Mouse (Mus musculus) stomach, embryonic 14.5 days (tissue): ENCODE results near the gene Hsdl2. TPM values are rescaled to one million over a fixed set of nuclear protein-coding genes. Genes with fewer than 3 reads are reported as not detected.

Experiments
- ATAC-seq: fragments of 200-750 bp; cut with Nextera tagmentation; 2 replicates; pipeline ENCODE4 v1.8.0; 2017; ENCODE audit warnings: low read depth, moderate TSS enrichment; ENCODE audit not compliant: insufficient number of reproducible peaks, insufficient read depth, low FRiP score
- H3K27ac ChIP-seq: fragments of 300-500 bp; sonication (generic); 2 replicates; pipeline ENCODE4 v1.5.1; 2014; ENCODE audit warnings: mild to moderate bottlenecking, low read length, moderate library complexity, mixed read lengths
- H3K27me3 ChIP-seq: fragments of 300-500 bp; sonication (generic); 2 replicates; pipeline ENCODE4 v1.6.1; 2014; ENCODE audit warnings: low read length, control low read depth, mixed read lengths; ENCODE audit not compliant: control insufficient read depth, insufficient read depth
- H3K36me3 ChIP-seq: fragments of 300-500 bp; sonication (generic); 2 replicates; pipeline ENCODE4 v1.6.1; 2014; ENCODE audit warnings: mild to moderate bottlenecking, control low read depth, low read length, moderate library complexity, mixed read lengths; ENCODE audit not compliant: control insufficient read depth, insufficient read depth
- H3K4me1 ChIP-seq: fragments of 300-500 bp; sonication (generic); 2 replicates; pipeline ENCODE4 v1.6.1; 2014; ENCODE audit warnings: low read length, control low read depth, mixed read lengths; ENCODE audit not compliant: control insufficient read depth, insufficient read depth
- H3K4me2 ChIP-seq: fragments of 300-500 bp; sonication (generic); replicated peaks from 2 replicates; pipeline ENCODE4 v1.6.1; 2014; ENCODE audit warnings: low read depth, low read length, control low read depth
- H3K4me3 ChIP-seq: fragments of 300-500 bp; sonication (generic); 2 replicates; pipeline ENCODE4 v1.5.1; 2014; ENCODE audit warnings: low read depth, low read length, control low read depth
- H3K9ac ChIP-seq: fragments of 300-500 bp; sonication (generic); replicated peaks from 2 replicates; pipeline ENCODE4 v1.6.1; 2014; ENCODE audit warnings: low read depth, mild to moderate bottlenecking, control low read depth, low read length, moderate library complexity, mixed read lengths
- H3K9me3 ChIP-seq: fragments of 300-500 bp; sonication (generic); 2 replicates; pipeline ENCODE4 v1.6.1; 2016; ENCODE audit warnings: low read depth, low read length, control low read depth; ENCODE audit not compliant: control insufficient read depth
- WGBS: fragments of 180-500 bp; shearing (Covaris S2); extraction: QIAGEN DNeasy Blood & Tissue Kit; methylation state at CpG from one replicate; pipeline ENCODE4 v1.1.7; 2014; 5-methylcytosine and 5-hydroxymethylcytosine counted together
- polyA plus RNA-seq: library from polyadenylated mRNA; unstranded; fragments of >200 nt; fragmentation: Nextera tagmentation; extraction: Ambion mirVana; gene quantifications from 2 replicates; pipeline ENCODE4 v1.2.1, GENCODE M21; 2014

The Hsdl2 gene
- polyA plus RNA-seq, 1 experiment from 2014 or later, result 25.0 TPM

GRCm38 (mm10) chr4:59596556-59596955, 15.2 kb downstream of the Hsdl2 start:
- Histone ChIP-seq H3K9ac (no peak overlapping the region), H3K4me2 (no peak overlapping the region), H3K27me3 (no peaks in the 10 kb centered on the region), H3K27ac (no peak overlapping the region), H3K9me3 (no peaks in the 10 kb centered on the region), H3K4me3 (no peak overlapping the region), H3K4me1 (no peaks in the 10 kb centered on the region), H3K36me3 (no peaks in the 10 kb centered on the region; the same call in 1 of the 2 replicates)
- WGBS, result 90% methylated on average over 2 of the region's 2 CpGs
- ATAC-seq, result no peak

- Histone ChIP-seq H3K4me1 (no peaks in the 10 kb centered on the region), H3K4me2 (no peak overlapping the region), H3K9me3 (no peaks in the 10 kb centered on the region), H3K4me3 (no peak overlapping the region), H3K9ac (no peak overlapping the region), H3K36me3 (no peaks in the 10 kb centered on the region), H3K27ac (no peak overlapping the region), H3K27me3 (no peaks in the 10 kb centered on the region)
- ATAC-seq, result no peak
- 93% methylated on average over 4 of the region's 4 CpGs for WGBS
Measured at GRCm38 (mm10) chr4:59602704-59603103, 21.3 kb downstream of the Hsdl2 start.

GRCm38 (mm10) chr4:59604892-59605291, 23.5 kb downstream of the Hsdl2 start:
- WGBS, result 76% methylated on average over 3 of the region's 3 CpGs

GRCm38 (mm10) chr4:59605501-59605900, 24.1 kb downstream of the Hsdl2 start:
- H3K27me3 ChIP-seq, result no peaks in the 10 kb centered on the region
- H3K4me3 ChIP-seq, result no peak overlapping the region
- no peaks in the 10 kb centered on the region for H3K36me3 ChIP-seq
- H3K27ac ChIP-seq, result no peak overlapping the region
- no peak overlapping the region for H3K9ac ChIP-seq
- WGBS, result 93% methylated on average over 3 of the region's 3 CpGs
- H3K4me2 ChIP-seq, result no peak overlapping the region
- no peaks in the 10 kb centered on the region for H3K9me3 ChIP-seq
- H3K4me1 ChIP-seq, result no peaks in the 10 kb centered on the region
- ATAC-seq, result no peak

More at GRCm38 (mm10) chr4:59604892-59605291, 23.5 kb downstream of the Hsdl2 start:
- Histone ChIP-seq H3K4me1 (no peaks in the 10 kb centered on the region), H3K4me2 (no peak overlapping the region), H3K36me3 (no peaks in the 10 kb centered on the region), H3K4me3 (no peak overlapping the region), H3K27ac (no peak overlapping the region), H3K27me3 (no peaks in the 10 kb centered on the region), H3K9me3 (no peaks in the 10 kb centered on the region), H3K9ac (no peak overlapping the region)
- ATAC-seq, result no peak

- H3K9ac ChIP-seq, result no peak overlapping the region
- no peaks in the 10 kb centered on the region for H3K4me1 ChIP-seq
- no peak overlapping the region for H3K4me2 ChIP-seq
- no peak overlapping the region; the same call in 1 of the 2 replicates for H3K27ac ChIP-seq
- no peaks in the 10 kb centered on the region for H3K9me3 ChIP-seq
- WGBS, result 80% methylated on average over 3 of the region's 3 CpGs
- H3K4me3 ChIP-seq, result no peak overlapping the region
- no peak for ATAC-seq
- H3K27me3 ChIP-seq, result no peaks in the 10 kb centered on the region
- no peaks in the 10 kb centered on the region for H3K36me3 ChIP-seq
Measured at GRCm38 (mm10) chr4:59610411-59610810, 29.0 kb downstream of the Hsdl2 start.

- H3K9ac ChIP-seq, result no peak overlapping the region
- WGBS, result 23% methylated on average over 1 of the region's 1 CpGs
- no peak overlapping the region for H3K4me2 ChIP-seq
- ATAC-seq, result no peak
- H3K27me3 ChIP-seq, result no peaks in the 10 kb centered on the region
- H3K36me3 ChIP-seq, result no peaks in the 10 kb centered on the region
- no peak overlapping the region for H3K27ac ChIP-seq
- no peaks in the 10 kb centered on the region for H3K9me3 ChIP-seq
- no peak overlapping the region for H3K4me3 ChIP-seq
- no peaks in the 10 kb centered on the region for H3K4me1 ChIP-seq
Measured at GRCm38 (mm10) chr4:59614986-59615385, 33.6 kb downstream of the Hsdl2 start.

GRCm38 (mm10) chr4:59619611-59620245, 38.4 kb downstream of the Hsdl2 start:
- H3K36me3 ChIP-seq, result no peaks in the 10 kb centered on the region
- H3K9ac ChIP-seq, result no peak overlapping the region
- H3K4me2 ChIP-seq, result no peak overlapping the region
- no peak overlapping the region for H3K27ac ChIP-seq
- H3K4me3 ChIP-seq, result no peak overlapping the region
- WGBS, result 87% methylated on average over 5 of the region's 5 CpGs
- no peaks in the 10 kb centered on the region for H3K9me3 ChIP-seq
- no peak for ATAC-seq
- H3K27me3 ChIP-seq, result no peaks in the 10 kb centered on the region
- no peaks in the 10 kb centered on the region for H3K4me1 ChIP-seq

- ATAC-seq, result peak; percentile 42; the same call in 1 of the 2 replicates
Measured at GRCm38 (mm10) chr4:59625676-59625997, 44.3 kb downstream of the Hsdl2 start.

More at GRCm38 (mm10) chr4:59625676-59625997, 44.3 kb downstream of the Hsdl2 start:
- peak overlapping the region; percentile 86 for H3K4me2 ChIP-seq
- peak overlapping the region; percentile 100 for H3K4me3 ChIP-seq
- no peaks in the 10 kb centered on the region for H3K9me3 ChIP-seq
- H3K36me3 ChIP-seq, result no peaks in the 10 kb centered on the region
- WGBS, result under 1% methylated on average over 18 of the region's 18 CpGs
- H3K4me1 ChIP-seq, result peaks cover 22% of the 10 kb centered on the region
- peak overlapping the region; percentile 78; the same call in 1 of the 2 replicates for H3K27ac ChIP-seq
- H3K9ac ChIP-seq, result peak overlapping the region; percentile 69
- H3K27me3 ChIP-seq, result no peaks in the 10 kb centered on the region
